Mouse (Mus musculus) neural tube, embryonic 14.5 days (tissue): Measurements from ENCODE around the gene Nr5a2. TPM values are rescaled to one million over a fixed set of nuclear protein-coding genes. Genes with fewer than 3 reads are reported as not detected.

Experiments used
- ATAC-seq: fragments of 200-750 bp; cut with Nextera tagmentation; 2 replicates; pipeline ENCODE4 v1.8.0; 2017; ENCODE audit warnings: low read depth, mild to moderate bottlenecking, moderate TSS enrichment, moderate library complexity
- H3K27ac ChIP-seq: fragments of 300-500 bp; sonication (generic); 2 replicates; pipeline ENCODE4 v1.5.1; 2014; ENCODE audit warnings: low read depth, mild to moderate bottlenecking, control low read depth, low read length, moderate library complexity, mixed read lengths
- H3K27me3 ChIP-seq: fragments of 300-500 bp; sonication (generic); 2 replicates; pipeline ENCODE4 v1.6.1; 2014; ENCODE audit warnings: low read length; ENCODE audit not compliant: control insufficient read depth, insufficient read depth
- H3K36me3 ChIP-seq: fragments of 300-500 bp; sonication (generic); 2 replicates; pipeline ENCODE4 v1.6.1; 2014; ENCODE audit warnings: low read length, mixed read lengths; ENCODE audit not compliant: control insufficient read depth, insufficient read depth
- H3K4me1 ChIP-seq: fragments of 300-500 bp; sonication (generic); 2 replicates; pipeline ENCODE4 v1.6.1; 2014; ENCODE audit warnings: low read length; ENCODE audit not compliant: control insufficient read depth, insufficient read depth
- H3K4me2 ChIP-seq: fragments of 300-500 bp; sonication (generic); 2 replicates; pipeline ENCODE4 v1.6.1; 2014; ENCODE audit warnings: mild to moderate bottlenecking, low read depth, low read length, control low read depth
- H3K4me3 ChIP-seq: fragments of 300-500 bp; sonication (generic); 2 replicates; pipeline ENCODE4 v1.5.1; 2014; ENCODE audit warnings: low read depth, low read length, control low read depth, mixed read lengths
- H3K9ac ChIP-seq: fragments of 300-500 bp; sonication (generic); replicated peaks from 2 replicates; pipeline ENCODE4 v1.6.1; 2014; ENCODE audit warnings: low read depth, mild to moderate bottlenecking, control low read depth, low read length, mixed read lengths
- H3K9me3 ChIP-seq: fragments of 300-500 bp; sonication (generic); 2 replicates; pipeline ENCODE4 v1.6.1; 2016; ENCODE audit warnings: low read length; ENCODE audit not compliant: control insufficient read depth
- WGBS: fragments of 180-500 bp; shearing (Covaris S2); extraction: QIAGEN DNeasy Blood & Tissue Kit; methylation state at CpG from one replicate; pipeline ENCODE4 v1.1.7; 2014; 5-methylcytosine and 5-hydroxymethylcytosine counted together
- polyA plus RNA-seq: library from polyadenylated mRNA; unstranded; fragments of >200 nt; fragmentation: Nextera tagmentation; extraction: Ambion mirVana; gene quantifications from 2 replicates; pipeline ENCODE4 v1.2.1, GENCODE M21; 2014

The Nr5a2 gene
- polyA plus RNA-seq, 1 experiment from 2014 or later: 1.4 TPM

DNA sequence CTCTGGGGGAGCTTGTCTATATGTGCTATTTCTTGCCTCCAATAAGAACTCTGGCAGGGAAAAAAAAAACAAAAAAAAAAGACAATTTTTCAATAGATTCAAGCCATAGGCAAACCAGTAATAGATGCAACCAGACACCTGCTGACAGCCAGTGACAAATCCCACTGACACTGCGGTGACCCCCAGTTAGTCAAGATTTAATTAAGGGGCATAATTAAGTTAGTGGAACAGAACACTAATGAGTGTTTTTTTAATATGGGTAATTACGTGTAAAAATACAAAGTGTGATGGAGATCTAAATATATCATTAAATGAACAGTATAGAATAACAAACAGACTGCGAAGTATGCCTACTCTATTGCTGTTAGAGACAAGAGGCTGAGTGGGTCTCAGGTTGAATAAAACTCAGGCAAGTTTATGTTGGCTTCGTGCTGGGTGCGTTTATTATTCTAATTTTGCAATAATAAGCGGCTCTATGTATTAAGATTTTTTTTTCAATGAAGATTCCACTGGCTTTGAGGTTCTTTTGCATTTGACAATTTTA, 50.7 kb downstream of the Nr5a2 start:
- no peak overlapping the region for H3K9ac ChIP-seq
- no peak overlapping the region for H3K4me3 ChIP-seq
- no peaks in the 10 kb centered on the region for H3K9me3 ChIP-seq
- no peak overlapping the region for H3K27ac ChIP-seq
- H3K27me3 ChIP-seq: no peaks in the 10 kb centered on the region
- no peaks in the 10 kb centered on the region for H3K4me1 ChIP-seq
- no peak overlapping the region for H3K4me2 ChIP-seq
- no peak for ATAC-seq
- 64% methylated on average over 6 of the region's 6 CpGs for WGBS
- no peaks in the 10 kb centered on the region for H3K36me3 ChIP-seq

DNA sequence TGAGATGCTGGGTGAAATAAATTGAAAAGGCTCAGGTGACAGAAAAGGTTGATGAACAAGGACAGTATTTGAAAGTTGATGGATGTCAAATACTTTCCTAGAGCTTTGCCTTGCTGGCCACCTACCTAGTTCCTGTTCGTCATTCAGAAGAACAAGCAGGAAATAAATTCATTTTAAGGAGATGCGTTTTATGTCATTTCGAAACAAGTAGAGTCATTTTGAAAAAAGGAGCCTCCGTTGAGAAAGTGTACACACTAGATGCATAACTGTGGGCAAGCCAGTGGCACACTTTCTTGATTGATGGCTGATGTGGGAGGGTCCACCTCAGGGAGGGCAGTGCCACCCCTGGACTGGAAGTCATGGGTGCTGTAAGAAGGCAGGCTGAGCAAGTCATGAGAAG, 62.1 kb downstream of the Nr5a2 start:
- Histone ChIP-seq H3K27ac (no peak overlapping the region), H3K36me3 (no peaks in the 10 kb centered on the region), H3K4me1 (0 out of 2 replicates have a peak, but pooled peaks cover 3% of the 10 kb centered on the region), H3K4me3 (no peak overlapping the region), H3K9ac (no peak overlapping the region), H3K9me3 (no peaks in the 10 kb centered on the region), H3K27me3 (no peaks in the 10 kb centered on the region), H3K4me2 (no peak overlapping the region)
- WGBS: 92% methylated on average over 4 of the region's 4 CpGs
- ATAC-seq: no peak

DNA sequence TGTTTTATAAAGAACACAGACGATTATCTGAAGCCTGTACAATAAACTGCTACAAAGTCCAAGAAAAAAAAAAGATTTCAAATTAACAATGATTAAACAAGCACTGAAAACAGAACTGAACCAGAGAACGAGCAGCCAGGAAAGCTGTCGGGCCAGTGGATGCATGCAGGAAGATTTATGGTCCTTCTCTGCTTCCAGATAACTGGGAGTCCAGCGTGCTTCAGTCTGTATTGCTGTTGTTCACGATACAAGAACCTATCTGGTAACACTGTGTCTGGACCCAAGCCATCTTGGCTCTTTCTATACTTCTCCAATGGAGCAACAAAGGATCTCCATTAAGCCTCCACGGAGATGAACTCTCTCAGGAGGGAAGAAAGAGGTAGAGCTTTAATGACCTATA, 63.9 kb downstream of the Nr5a2 start:
- no peak for ATAC-seq
- WGBS: 27% methylated on average over 6 of the region's 6 CpGs
- H3K4me1 ChIP-seq: 0 out of 2 replicates have a peak, but pooled peaks cover 3% of the 10 kb centered on the region
- no peak overlapping the region for H3K27ac ChIP-seq
- H3K4me2 ChIP-seq: no peak overlapping the region
- H3K4me3 ChIP-seq: no peak overlapping the region
- no peaks in the 10 kb centered on the region for H3K9me3 ChIP-seq
- H3K36me3 ChIP-seq: no peaks in the 10 kb centered on the region
- H3K9ac ChIP-seq: no peak overlapping the region
- H3K27me3 ChIP-seq: no peaks in the 10 kb centered on the region

DNA sequence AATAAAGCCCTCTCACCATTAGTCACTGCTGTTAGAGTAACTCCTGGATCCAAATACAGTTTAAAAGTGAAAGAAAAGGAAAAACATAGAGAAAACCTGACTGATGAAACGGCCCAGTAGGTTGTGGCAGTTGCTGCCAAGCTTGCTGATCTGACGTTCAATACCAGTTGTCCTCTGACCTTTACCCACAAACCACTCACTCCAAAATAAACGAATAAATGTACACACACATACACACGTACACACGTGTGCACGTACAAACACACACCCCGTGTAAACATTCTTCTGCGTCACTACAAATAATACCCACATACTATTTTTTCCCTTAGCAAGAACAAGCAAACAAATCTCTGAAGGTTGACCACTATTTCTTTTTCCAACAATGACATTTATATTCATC, 64.4 kb downstream of the Nr5a2 start:
- Histone ChIP-seq H3K27ac (no peak overlapping the region), H3K4me2 (no peak overlapping the region), H3K4me1 (0 out of 2 replicates have a peak, but pooled peaks cover 3% of the 10 kb centered on the region), H3K36me3 (no peaks in the 10 kb centered on the region), H3K9me3 (no peaks in the 10 kb centered on the region), H3K9ac (no peak overlapping the region), H3K4me3 (no peak overlapping the region), H3K27me3 (no peaks in the 10 kb centered on the region)
- 87% methylated on average over 8 of the region's 8 CpGs for WGBS
- ATAC-seq: no peak

DNA sequence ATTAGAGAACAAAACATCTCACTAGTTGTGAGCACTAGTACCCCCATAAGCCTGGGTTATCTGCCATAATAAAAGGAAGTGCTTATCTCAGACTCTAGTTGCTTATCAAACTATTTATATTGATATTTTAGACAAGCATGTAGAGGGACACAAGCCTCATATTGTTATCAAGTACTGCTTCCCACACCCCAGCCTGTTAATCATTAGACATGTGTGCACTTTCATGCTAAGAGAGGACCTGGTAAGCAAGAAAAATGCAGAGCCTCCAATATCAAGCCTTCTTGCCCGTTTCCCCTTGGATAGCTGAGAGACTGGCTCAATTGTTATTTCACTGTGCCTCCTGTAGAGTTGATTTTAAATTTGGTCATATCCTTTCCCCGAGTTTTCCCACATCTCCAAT, 65.5 kb downstream of the Nr5a2 start:
- Histone ChIP-seq H3K4me3 (no peak overlapping the region), H3K4me1 (0 out of 2 replicates have a peak, but pooled peaks cover 3% of the 10 kb centered on the region), H3K9ac (no peak overlapping the region), H3K27me3 (no peaks in the 10 kb centered on the region), H3K9me3 (no peaks in the 10 kb centered on the region), H3K4me2 (no peak overlapping the region), H3K27ac (no peak overlapping the region), H3K36me3 (no peaks in the 10 kb centered on the region)
- ATAC-seq: no peak
- 65% methylated on average over 2 of the region's 2 CpGs for WGBS

DNA sequence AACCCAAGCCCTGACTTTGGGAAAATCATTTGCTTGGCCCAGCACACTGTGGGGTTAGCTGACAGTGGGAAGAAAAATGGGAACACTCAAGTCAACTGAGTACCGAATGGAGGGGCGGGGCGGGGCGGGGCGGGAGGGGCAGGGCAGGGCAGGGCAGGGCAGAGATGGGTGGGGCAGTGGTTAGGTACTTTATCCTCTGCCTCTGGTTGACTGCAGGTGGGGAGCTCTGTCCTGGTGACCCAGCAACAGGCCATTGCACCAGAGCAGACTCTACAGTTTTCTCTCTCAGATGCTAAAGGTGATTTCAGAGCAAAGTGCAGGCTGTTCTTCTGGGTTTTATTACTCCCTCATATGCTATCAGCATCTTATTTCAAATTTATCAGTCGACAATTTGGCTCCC, 67.1 kb downstream of the Nr5a2 start:
- H3K4me1 ChIP-seq: peaks cover 3% of the 10 kb centered on the region; the same call in 1 of the 2 replicates

DNA sequence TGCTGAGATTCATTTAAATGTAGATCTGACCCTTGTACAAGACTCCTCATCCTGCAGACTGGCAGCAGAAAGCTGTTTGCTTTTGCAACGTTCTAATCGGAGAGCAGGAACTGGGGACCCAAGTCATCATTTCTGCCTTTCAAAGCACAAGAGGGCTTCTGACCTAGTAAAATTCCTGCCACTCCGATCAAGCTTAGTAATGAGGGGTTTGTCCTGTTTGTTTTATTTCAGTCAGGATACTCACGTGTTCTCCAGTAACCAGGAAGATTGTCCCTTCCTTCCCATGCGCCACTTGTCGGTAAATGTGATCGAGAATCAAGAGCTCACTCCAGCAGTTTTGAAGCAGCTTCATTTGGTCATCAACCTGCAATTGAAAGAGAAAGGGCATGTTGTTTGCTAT, 69.8 kb downstream of the Nr5a2 start:
- 73% methylated on average over 7 of the region's 7 CpGs for WGBS
- Histone ChIP-seq H3K9ac (no peak overlapping the region), H3K27ac (no peak overlapping the region), H3K9me3 (no peaks in the 10 kb centered on the region), H3K4me2 (no peak overlapping the region), H3K4me3 (no peak overlapping the region), H3K36me3 (no peaks in the 10 kb centered on the region), H3K27me3 (no peaks in the 10 kb centered on the region), H3K4me1 (no peaks in the 10 kb centered on the region; the same call in 1 of the 2 replicates)
- ATAC-seq: no peak

More for the DNA sequence above, 67.1 kb downstream of the Nr5a2 start:
- no peak overlapping the region for H3K4me3 ChIP-seq
- no peaks in the 10 kb centered on the region for H3K9me3 ChIP-seq
- WGBS: 77% methylated on average over 6 of the region's 6 CpGs
- H3K27ac ChIP-seq: no peak overlapping the region
- no peak overlapping the region for H3K4me2 ChIP-seq
- no peaks in the 10 kb centered on the region for H3K27me3 ChIP-seq
- ATAC-seq: no peak
- H3K36me3 ChIP-seq: no peaks in the 10 kb centered on the region
- H3K9ac ChIP-seq: no peak overlapping the region

DNA sequence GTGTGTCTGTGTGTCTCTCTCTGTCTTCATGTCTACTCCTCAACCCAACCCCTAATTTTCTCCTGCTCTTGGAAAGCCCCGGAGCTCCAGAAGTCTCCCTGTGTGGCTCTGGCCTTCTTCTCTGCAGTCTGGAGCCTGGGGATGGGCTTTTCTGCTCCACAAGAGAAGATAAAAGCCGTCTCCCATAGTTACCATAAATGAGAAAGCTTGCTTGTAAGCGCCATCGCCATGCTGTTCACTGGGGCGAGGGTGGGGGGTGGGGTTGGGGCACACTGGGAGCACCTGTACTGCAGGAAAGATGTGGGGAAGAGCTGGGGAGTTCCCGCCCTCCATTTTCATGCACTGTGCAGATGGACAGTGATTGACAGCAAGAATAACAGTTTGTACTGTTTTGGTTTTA, 71.5 kb downstream of the Nr5a2 start:
- ATAC-seq: no peak
- WGBS: 47% methylated on average over 6 of the region's 6 CpGs

DNA sequence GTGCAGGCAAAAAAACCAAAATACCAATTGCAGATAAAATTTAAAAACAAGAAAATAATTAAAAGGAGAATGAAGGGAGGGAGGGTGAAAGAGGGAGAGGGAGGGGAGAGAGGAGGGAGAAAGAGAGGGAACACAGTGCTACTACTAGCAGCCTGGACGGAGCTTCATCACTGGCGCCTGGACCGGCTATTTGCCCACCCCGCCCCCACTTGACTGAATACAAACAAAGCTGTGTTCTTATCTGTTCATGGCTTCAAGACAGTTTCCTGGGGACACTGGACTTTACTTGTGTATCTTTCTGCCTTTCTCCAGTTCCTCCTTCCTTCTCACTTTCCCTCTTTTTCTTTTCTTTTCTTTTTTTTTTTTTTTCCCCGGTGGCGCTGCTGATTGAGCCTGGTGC, 73.6 kb downstream of the Nr5a2 start:
- H3K27me3 ChIP-seq: no peaks in the 10 kb centered on the region
- no peaks in the 10 kb centered on the region for H3K9me3 ChIP-seq
- no peaks in the 10 kb centered on the region for H3K36me3 ChIP-seq
- 57% methylated on average over 6 of the region's 6 CpGs for WGBS
- no peak overlapping the region for H3K27ac ChIP-seq
- no peak overlapping the region for H3K9ac ChIP-seq
- H3K4me1 ChIP-seq: no peaks in the 10 kb centered on the region; the same call in 1 of the 2 replicates
- H3K4me3 ChIP-seq: no peak overlapping the region
- H3K4me2 ChIP-seq: no peak overlapping the region
- no peak for ATAC-seq

More for the DNA sequence above, 71.5 kb downstream of the Nr5a2 start:
- H3K36me3 ChIP-seq: no peaks in the 10 kb centered on the region
- H3K27ac ChIP-seq: no peak overlapping the region
- H3K4me2 ChIP-seq: no peak overlapping the region
- H3K27me3 ChIP-seq: no peaks in the 10 kb centered on the region
- H3K9ac ChIP-seq: no peak overlapping the region
- H3K4me1 ChIP-seq: no peaks in the 10 kb centered on the region; the same call in 1 of the 2 replicates
- no peak overlapping the region for H3K4me3 ChIP-seq
- H3K9me3 ChIP-seq: no peaks in the 10 kb centered on the region
